Mouse (Mus musculus): ENCODE results near the gene Hdac5. TPM values are rescaled to one million over a fixed set of nuclear protein-coding genes. Genes with fewer than 3 reads are reported as not detected.

Gene Hdac5
- 100 to 1,000 TPM in 1 of 2 experiments, 10 to 100 TPM in 1; 67.8 to 127 TPM for total RNA-seq (2021)
- polyA plus RNA-seq (2012; rRNA removed) = 99.3 and 131 TPM in 2 replicates
- long read RNA-seq, transcript Hdac5-204 (27 exons, 3,788 nt) = major isoform, 9 of 99 reads
- long read RNA-seq, partial matches to known transcripts = 30 of 99 reads
- long read RNA-seq, other reads (novel, unspliced or antisense) = 57 of 99 reads

DNA sequence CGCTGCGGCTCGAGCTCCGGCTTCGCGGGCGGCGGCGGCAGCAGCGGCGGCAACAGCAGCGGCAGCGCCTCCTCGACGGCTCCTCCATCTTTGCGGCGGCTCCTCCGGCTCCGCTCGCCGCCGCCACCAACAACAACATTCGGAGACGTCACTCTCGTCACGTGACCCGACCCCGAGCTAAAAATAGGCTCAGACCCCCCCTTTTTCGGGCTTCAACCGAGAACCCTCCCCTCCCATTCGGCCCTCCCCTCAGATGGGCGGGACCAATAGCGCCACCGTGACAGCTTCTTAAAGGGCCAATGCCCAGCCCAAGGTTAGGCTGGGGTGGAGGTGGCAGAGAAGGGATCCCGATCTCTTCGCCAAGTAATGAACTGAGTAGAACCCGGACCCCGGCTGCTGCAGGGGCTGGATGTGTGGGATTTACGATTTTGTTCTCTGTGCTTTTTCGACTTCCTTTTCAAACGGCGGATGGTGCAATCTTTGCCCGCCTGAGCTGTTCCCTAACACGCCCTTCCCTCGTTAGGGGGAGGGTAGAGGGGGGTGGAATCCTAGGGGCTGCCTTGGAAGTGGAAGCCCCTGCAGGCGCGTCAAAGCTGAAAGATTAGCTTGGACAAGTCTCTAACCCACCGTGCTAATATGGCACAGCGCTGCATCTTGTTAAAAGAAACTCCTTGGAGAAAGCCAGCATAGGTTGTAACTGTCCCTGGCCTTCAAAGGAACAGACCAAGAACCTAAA is at the start of gene Hdac5:
Hdac5 (minus strand) TSS at position 161 of the 736 bp plus-strand sequence.
- peak; percentile 99 for DNase-seq

DNA sequence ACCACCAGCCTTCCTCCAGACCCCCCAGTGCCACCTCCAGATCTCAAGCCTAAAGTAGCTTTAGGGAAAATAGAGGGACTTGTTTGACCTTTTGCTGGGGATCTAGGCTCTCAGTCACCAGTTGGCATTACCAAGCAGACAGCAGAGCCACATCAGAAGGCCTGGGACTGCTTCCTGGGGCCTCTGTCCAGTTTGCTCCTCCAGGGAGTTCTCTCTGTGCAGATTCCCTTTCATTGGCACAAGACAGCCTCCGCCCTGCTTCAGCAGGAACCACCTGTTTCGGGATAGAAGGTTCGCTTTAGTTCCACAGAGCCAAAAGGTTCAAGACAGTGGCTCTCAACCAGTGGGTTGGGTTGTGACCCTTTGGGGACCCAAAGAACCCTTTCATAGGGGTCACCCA is 49.6 kb upstream of the Hdac5 start:
- no peak for DNase-seq

DNA sequence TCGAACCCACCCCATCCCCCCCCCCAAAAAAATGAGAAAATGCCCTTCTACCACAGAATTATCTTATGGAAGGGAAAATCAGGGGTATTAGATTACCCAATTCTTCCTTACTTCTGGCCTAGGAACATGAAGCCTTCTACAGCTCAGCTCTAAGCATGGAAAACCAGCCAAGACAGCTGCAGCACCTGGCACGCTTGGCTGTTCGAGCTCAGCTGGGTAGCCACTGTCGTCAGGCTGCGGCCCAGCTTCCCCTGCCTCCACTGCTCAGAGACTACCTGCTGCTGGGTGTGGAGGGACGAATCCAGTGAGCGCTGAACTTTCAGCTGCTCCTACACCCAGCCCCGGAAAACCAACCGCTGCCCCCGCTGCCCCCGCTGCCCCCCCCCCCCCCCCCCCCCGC is 47.8 kb upstream of the Hdac5 start:
- DNase-seq = no peak

DNA sequence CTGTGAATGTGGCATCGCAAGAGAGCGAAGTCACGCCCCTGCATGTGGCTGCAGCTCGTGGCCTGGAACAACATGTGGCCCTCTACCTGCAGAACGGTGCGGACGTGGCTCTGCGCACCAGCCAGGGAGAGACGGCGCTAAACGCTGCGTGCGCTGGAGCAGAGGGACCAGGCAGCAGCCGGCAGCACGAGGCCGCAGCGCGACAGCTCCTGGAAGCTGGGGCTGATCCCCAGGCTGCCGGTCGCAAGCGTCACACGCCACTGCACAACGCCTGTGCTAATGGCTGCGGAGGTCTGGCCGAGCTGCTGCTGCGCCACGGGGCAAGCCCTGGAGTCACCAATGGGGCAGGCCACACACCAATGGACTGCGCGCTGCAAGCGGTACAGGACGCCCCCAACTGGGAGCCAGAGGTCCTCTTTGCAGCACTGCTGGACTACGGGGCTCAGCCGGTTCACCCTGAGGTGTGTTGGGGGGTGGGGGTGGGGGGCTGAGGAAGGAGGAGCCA is 46.5 kb upstream of the Hdac5 start:
- peak; percentile 70 for DNase-seq

DNA sequence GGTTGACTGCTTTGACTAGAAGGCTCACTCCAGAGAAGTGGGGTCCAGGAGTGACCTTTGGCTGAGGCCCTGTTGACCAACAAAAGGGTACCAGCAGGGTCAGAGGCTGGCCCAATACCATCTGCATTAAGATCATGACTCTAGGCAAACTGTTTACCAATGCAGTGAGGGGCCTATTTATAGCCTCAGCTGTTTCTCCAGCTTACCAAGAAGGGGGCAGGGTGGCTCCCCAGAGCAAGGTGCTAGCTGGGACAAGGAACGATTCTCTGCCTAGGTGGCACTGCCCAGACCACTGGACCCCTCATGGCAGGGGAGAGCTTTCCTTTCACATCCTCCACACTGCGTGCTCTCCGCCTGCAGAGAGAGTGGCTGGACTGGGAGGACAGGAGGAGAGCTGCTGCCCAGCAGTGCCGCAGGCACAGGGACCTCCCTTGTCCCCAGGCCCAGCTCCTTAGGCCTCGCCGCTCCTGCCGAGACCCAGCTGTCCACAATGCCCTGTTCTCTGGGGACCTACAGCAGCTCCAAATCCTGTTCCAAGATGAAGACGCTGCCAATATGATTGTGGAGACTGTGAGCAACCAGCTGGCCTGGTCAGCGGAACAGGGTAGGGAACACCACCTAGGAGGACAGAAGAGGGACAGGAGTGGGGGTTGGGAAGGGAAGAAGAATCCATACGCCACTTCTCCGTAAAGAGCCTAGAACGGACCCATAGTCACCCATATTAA is 38.7 kb upstream of the Hdac5 start, which contains the start of gene Asb16:
Asb16 (plus strand) TSS at position 224 of the 725 bp plus-strand sequence.
- DNase-seq = no peak

DNA sequence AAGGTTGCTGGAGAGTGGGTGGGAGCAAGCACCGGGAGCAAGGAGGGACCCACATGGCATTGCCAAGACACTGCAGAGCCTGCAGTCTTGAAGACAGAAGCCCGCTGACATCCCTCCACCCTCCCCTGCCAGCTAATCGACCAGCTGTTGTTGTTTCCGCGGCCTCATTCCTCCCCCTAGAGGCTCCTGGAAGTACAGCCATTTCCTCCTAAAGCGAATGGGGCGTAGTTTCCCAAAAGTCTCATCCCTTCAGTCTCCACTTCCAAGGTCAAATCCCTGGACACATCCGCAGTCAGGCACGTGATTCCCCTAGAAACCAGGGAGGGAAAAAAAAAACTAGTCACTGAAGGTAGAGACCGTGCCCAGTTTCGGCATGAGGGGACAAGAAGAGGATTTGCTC is 37.5 kb upstream of the Hdac5 start:
- peak; percentile 86 for DNase-seq

DNA sequence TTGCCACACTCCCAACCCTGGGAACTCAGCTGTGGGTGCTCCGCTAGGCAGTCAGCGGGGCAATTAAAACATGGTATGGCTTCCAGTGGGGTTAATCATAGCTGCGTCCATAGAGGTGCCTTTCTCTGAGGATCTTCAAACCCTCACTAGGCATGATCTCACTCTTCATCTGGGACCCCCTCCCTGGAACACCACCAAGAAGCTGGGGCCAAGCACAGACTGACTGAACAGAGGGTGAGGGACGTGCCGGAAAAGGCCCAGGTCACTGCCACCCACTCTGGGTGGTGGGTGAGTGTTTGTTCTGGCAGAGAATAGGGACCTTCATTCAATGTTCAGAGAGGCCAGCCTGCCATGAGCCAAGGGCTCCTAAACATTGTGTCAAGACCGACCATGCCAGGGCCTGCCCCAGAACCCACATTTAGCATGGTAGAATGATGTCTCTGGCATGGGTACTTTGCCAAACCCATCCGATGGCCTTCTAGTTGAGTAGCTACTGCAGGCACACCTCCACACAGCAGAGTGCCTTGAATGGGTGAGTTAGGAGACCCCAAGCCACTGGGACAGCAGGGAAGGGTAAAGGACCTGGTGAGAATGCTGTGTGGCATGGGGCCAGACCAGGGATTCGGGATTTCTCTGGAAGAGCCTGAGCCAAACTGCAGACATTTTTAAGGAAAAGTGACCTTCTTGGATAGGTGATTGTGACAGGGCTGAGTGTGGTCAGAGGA is 36.8 kb upstream of the Hdac5 start:
- no peak for DNase-seq

DNA sequence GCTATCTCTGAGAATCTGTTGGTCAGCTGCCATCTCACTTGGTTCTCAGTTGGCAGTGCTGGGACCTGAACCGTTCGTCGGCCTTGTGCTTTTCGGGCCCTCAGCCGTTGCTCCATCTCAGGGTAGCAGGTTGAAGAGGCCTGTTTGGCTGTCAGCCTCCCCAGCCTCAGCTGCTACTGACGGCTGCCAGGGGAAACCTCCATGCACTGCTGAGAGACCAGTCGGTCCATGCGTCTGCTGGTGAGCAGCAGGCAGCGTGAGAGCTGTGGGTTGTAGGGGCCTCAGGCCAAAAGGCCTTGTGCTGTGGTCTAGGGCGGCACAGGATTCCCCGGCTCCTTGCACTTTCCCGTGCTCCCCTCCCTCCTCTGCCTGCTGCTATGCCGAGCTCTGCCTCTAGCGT is 35.9 kb upstream of the Hdac5 start:
- no peak for DNase-seq

DNA sequence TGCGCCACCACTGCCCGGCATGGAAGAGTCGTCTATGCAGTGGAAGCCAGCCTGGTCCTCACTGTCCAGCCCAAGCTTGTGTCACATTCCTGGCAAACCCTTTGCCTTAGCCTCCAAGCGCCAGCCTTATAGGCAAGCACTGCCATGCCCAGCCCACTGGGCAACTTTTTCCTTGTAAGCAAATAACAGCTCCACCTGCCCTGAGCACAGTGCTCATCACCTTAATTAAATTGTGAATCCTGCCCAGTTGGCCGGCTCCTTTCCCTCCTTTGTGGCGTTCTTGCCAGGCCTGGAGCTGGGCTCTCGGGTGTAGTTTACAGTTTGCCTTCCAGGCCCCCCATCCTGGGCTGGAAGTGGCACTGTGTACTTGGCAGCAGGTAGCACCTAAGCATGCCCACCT is 33.2 kb upstream of the Hdac5 start:
- DNase-seq = no peak

DNA sequence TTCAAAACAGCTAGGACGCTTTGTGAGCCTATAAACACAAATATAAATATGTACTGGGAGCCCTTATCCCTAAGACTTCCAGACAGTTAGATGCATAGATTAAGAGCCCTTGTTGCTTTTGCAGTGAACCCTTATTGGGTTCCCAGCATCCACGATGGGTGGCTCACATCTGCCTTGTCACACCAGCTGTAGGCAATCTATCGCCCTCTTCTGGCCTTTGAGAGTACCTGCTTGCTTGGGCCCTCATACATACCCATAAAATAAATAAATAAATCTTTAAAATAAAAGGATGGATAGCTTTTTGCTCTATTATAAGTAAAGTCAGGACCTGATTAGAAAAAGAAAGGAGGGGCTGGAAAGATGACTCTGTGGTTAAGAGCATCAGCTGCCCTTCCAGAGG is 28.6 kb upstream of the Hdac5 start:
- no peak for DNase-seq

DNA sequence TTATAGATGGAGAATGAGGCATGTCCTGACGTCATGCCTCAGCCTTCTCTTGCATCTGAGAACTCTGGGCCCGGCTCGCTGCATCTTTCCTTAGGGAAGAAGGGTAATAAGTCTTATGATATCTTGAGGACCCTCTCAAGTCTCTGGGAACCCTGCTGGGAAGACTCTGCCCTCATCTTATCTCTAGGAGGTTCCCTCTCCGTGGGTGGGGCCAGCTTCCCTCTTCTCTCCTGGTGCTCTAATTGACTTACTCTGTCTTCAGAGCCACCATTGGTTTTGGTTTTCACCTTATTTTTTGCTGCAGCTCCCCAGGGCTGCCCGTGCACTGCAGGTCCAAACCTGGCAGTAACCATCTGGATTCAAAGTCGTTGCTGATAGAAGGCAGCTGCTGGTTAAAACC is 28.1 kb upstream of the Hdac5 start:
- no peak for DNase-seq

DNA sequence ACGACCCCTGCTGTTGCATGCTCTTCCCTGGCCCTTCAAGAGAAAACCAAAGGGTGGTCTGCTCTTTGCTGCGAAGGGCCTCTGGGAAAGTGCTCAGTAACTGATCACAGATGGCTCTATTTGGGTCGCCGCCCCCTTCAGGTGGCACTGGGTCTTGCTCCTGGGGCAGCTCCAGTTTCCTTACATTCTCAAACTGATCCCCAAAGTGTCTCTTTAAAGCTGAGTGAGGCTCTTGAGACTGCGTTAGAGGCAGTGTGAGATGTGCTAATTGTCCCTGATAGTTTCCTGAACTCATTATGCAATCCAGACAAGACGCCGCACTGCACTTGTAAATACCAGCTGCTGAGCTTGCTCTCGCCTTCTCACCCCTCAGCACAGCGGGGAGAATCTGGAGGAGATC is 27.5 kb upstream of the Hdac5 start:
- DNase-seq = no peak

DNA sequence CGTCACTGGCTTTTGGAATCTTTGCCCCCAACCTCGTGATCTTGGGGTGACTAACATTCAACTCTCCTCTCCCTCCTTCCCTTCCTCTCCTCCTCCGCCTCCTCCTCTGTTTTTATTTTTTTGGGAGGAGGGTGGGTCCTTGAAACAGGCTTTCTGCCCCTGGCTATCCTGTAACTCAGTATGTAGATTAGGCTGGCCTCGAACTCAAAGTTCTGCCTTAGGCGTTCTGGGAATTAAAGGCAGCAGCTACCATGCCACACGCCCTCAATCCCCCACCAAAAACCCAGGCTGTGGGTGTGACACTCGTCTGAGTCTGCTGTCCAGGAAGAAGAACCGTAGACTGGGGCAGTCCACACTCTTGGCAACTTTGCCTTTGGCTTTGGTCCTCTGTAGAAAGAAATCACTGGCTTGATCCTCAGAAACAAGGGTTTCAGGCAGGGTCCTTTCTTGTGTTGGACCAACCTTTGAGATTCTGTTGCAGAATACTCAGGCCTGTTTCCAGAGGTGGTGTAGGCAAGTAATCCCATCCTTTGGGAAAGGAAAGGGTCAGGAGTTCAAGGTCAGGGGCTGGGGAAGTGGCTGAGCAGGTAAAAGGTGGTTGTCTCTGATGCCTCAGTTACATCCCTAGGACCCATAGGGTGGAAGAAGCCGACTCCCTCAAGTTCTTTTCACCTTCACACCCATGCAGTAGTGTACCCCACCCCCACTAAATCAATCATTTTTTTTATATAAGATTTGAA is 19.6 kb upstream of the Hdac5 start:
- DNase-seq = no peak

DNA sequence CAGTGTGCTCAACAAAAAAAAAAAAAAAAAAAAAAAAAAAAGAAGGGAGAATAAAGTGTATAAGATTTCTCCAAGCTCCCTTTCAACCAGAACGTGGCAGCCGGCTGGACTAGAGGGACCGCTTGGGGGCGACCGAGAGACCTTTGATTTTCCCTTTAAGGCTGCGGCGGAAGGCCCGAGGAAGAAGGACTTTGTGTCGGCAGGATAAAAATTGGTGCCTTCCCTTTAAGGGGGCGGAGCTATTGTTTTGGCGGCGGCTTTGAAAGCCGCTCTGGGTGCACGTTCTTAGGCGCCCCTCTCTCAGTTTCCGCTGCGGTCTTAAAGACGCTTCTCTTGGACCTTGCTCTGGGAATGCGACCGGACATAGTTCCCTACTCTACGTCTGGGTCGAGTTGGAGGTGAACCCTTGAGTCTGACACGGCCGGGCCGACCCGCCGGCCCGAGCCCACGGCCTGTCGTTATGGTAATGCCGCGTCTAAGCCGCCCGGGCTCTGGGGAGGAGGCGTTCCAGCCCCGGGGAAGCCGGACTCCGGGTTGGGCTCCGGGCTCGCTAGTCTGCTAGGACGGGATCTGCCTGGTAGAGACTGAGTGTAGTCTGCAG is 18.8 kb upstream of the Hdac5 start, which contains the start of gene BC030867:
BC030867 (plus strand) TSS at position 253 of the 601 bp plus-strand sequence.
- DNase-seq = peak; percentile 91

DNA sequence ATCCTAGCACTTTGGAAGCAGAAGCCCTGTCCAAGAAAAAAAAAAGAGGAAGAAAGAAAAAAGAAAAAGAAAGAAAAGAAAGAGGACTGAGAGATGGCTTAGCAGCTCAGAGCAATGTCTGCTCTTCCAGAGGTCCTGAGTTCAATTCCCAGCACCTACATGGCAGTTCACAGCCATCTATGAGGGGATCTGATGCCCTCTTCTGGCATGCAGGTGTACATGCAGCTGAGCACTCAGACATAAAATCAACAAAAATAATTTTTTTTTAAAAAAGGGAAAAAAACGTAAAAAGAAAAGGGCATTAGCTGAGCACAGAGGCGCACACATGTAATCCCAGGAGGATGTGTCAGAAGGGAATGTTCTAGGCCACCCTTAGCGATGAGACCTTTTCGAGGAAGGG is 16.9 kb upstream of the Hdac5 start:
- no peak for DNase-seq

DNA sequence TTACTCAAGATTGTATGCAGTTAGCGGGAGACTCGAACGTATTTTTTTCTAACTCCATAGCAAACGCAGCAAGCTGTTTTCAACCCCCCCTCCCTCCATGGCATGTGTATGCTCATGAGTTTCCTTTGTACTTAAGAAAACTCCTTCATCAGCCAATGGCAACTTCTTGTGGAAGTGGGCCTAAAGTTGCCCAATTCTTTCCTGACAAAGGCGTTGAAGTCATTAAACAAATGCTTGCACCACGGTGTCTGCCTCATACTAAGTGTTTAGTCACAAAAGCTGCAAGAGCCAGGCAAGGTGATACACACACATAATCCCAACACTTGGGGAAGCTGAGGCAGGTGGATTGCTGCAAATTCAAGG is 16.3 kb upstream of the Hdac5 start:
- DNase-seq = no peak

DNA sequence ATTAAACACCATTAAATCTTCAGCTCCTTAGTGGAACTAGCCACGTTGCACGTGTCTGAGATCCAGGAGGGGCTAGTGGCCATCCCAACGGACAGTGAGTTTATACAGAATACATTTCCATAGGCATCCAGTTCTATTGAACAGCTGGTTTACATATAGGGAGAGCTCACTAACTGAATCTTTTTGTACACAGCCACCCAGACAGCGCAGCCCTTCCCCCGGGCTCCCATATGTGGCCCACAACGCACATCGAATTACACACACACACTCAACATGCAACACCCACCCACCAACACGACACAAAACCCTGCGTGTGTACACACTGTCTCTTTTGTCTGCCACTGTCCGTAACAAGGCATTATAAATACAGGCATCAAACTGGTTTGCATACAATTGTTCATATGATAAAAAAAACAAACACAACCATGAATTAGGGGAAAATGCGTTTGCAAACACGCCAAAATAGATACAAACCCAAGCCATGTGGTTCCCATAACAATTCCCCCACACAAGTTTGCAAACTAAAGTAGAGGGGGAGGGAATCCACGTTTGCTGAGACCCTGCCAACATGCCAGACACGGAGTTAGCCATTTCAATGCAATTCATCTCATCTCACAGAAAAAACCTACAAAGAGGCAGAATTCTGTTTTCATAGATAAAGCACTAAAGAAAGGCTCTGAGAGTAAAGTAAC is 15.8 kb upstream of the Hdac5 start:
- no peak for DNase-seq

DNA sequence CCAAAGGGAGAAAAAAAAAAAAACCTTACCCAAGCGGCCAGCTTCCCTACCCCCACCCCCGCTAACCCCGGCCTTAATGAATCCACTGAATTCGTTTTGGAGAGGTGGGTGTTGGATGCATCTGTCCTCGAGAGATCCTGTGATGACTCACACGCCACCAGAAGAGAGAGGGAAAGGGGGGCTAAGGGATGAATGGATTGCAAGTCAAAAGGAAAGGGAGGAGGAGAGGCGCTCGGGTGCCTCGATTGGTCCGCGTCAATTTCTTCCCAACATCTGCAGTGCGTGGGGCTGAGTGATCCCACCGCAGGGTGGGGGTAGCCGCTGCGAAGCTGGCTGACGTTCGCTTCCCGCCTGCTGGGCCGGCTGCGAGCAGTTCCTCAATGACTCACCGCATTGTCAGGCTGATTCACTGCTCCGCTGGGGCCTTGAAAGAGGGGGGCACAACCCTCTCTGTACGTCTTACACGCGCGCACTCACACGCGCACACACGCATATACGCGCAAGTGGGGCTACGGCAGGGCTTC is 15.0 kb upstream of the Hdac5 start:
- peak; percentile 93 for DNase-seq

DNA sequence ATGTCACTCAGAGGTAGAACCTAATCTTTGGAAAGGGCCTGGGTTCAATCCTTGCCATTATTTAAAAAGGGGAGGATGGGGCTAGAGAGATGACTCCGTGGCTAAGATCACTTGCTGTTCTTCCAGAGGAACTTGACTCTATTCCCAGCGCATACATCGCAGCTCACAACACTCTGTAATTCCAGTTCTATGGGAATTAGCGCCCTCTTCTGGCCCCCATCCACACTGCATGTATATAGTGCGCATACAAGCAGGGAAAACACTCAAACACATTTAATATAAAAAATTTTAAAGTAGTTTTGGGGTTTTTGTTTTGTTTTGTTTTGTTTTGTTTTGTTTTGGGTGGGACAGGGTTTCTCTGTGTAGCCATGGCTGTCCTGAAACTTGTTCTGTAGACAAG is 11.9 kb upstream of the Hdac5 start:
- DNase-seq = no peak

DNA sequence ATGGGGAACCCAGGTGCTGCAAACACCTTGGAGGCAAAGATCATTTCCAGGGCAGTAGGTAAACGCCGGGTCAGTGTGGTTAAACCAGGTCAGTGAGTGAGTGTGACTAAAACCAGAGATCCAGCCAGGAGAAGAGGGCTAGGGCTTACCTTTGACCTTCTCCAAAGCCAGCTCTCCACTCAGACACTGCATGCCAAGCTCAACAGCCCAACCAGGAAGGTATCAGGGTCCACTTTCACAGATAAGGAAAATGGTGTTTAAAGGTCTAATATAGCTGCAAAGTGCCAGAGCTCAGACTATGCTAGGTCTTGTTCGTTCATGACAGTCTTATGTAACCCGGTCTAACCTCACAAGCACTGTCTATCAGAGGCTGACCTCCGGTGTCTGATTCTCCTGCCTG is 11.3 kb upstream of the Hdac5 start:
- no peak for DNase-seq
